Mouse (Mus musculus) leukemia stem cell, adult 10-12 weeks (primary cell): ENCODE measurements around the gene Mmd2. TPM values are rescaled to one million over a fixed set of nuclear protein-coding genes. Genes with fewer than 3 reads are reported as not detected.

Experiments
- polyA plus RNA-seq: library from polyadenylated mRNA; stranded (reverse); fragments of >175 nt; gene quantifications from 2 replicates; pipeline ENCODE4 v1.2.3, GENCODE M21; 2012; ENCODE audit warnings: low replicate concordance

The Mmd2 gene
- not detected in 2 replicates for polyA plus RNA-seq

DNA sequence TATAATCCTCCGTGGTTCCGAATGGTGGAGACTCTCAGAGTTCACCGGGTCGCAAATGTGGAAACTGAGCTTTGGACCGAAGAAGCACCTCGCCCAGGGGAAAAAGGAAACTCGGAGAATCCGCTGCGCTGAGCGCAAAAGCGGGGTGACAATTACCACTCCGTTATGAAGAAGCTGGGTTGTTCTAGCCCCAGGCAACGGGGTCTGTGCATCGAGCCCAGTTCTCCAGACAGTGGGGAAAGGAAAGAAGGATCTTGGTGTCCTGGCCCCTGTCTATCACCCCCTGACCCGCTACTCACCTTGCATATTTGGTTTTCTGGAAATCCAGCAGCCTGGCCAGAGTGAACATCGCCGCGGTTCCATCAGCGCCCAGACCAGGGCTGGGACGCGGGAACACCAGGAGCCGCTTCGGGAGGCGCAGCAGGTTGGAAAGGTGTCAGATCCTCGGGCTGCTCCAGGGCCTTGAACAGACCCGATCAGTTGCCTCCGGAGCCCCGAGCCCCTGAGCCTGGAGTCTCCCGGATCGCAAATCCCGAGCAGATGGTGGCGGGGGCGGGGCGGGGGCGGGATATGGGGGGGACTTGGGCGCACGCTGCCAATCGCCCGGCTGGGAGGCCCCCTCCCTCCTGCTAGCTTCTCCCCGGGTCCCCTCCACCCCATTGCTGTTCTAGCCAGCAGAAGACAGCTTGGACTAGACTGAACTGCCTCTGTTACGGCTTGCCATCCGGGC is at the start of gene Mmd2:
Gene Mmd2, minus strand, starts transcription at position 542 of the 730 bp plus-strand sequence.

DNA sequence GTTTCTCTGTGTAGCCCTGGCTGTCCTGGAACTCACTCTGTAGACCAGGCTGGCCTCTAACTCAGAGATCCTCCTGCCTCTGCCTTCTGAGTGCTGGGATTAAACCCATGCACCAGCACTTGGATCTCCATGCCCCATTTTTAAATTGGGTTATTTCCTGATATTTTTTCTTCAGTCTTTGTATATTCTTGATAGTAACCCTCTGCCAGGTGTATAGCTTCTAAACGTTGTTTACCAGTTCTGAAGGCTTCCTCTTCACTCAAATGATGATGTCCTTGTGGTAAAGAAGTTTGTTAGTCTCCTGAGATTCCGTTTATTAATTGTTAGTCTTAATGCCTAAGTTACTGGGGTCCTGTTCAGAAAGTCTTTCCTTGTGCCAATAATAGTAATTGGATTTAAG is 18.8 kb upstream of the Mmd2 start, which contains the start of gene Wipi2:
Gene Wipi2, plus strand, starts transcription at position 301 of the 400 bp plus-strand sequence.

DNA sequence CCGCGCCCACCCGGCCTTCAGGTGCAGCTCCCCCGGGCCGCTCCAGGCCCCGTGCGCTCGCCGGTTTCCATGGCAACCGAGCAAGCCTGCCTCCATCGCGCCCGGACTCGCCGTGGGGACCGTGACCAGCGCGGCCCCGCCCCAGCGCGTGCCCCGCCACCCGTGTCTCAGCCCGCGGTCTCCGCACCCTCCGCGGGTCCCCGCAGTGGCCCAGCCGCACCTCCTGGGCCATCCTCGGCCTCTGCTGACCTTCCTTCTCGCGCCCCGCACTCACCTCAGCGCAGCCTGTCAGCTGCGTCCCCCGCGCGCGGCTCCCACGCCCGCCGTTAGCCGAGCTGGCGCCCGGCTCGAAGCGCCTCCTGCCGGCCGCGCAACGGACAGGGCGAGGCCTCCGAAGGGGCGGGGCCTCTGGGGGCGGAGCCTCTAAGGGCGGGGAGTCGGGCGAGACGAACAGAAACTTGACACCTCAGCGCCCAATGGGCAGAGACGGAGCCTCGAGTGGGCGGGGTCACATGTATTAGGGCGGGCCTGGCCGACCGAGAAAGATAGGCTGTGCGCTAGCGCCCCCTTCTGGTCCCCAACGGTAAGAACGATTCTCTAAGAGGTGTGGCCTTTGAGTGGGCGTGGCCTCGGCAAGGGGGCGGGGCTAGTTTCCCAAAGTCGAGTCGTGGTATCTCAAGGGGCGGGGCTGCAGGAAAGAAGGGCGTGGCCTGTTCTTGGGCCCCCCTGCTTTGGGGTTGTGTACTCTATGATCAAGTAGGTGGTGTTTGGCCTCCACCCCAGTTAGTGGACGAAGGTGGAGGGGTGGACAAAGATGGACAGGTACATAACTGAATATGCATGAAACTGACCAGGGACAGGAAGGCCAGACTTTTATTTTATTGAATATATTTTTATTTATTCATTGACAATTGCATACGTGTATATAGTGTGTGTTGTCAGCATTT is 57.6 kb downstream of the Mmd2 start, which contains the start of gene Radil:
Gene Radil, minus strand, starts transcription at position 393 of the 947 bp plus-strand sequence.

DNA sequence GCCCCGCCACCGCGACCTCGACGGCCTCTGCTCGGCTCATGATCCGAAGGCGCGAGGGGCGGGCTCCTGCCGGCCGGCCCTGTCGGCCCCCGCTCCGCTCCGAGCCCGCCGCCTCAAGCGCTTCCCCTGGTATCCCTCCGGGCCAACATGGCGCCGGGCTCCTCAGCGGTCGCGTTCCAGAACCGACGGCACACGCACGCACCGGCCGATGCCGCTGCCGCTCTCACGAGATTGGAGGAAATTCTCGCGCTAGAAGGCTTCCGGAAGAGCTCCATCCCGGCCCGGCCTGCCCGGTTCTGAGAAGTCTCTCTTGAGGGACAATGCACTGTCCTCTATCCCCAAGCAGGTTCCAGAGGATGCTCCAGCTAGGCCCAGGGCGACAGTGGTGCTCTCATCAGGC is 78.7 kb downstream of the Mmd2 start, which contains the start of gene Papolb:
Gene Papolb, minus strand, starts transcription at position 162 of the 400 bp plus-strand sequence.

Other genes starting within 250 kb of the Mmd2 start
- gene Foxk1, start 207.3 kb downstream of the Mmd2 start, polyA plus RNA-seq, result 38.7 and 75.2 TPM in 2 replicates
- gene Ap5z1, start 144.9 kb downstream of the Mmd2 start, polyA plus RNA-seq, result 22.3 and 34.2 TPM in 2 replicates
- gene Papolb, start 78.7 kb downstream of the Mmd2 start, polyA plus RNA-seq, result not detected in 2 replicates
- gene Radil, start 57.7 kb downstream of the Mmd2 start, polyA plus RNA-seq, result 0.13 TPM in 1 of 2 replicates, not detected in the other
- gene Wipi2, start 18.9 kb upstream of the Mmd2 start, polyA plus RNA-seq, result 25.8 and 28.2 TPM in 2 replicates
- gene Slc29a4, start 83.7 kb upstream of the Mmd2 start, polyA plus RNA-seq, result 3.0 and 3.8 TPM in 2 replicates
- gene Tnrc18, start 208.9 kb upstream of the Mmd2 start, polyA plus RNA-seq, result 56.3 and 75.5 TPM in 2 replicates